In the genomic region with DNA sequence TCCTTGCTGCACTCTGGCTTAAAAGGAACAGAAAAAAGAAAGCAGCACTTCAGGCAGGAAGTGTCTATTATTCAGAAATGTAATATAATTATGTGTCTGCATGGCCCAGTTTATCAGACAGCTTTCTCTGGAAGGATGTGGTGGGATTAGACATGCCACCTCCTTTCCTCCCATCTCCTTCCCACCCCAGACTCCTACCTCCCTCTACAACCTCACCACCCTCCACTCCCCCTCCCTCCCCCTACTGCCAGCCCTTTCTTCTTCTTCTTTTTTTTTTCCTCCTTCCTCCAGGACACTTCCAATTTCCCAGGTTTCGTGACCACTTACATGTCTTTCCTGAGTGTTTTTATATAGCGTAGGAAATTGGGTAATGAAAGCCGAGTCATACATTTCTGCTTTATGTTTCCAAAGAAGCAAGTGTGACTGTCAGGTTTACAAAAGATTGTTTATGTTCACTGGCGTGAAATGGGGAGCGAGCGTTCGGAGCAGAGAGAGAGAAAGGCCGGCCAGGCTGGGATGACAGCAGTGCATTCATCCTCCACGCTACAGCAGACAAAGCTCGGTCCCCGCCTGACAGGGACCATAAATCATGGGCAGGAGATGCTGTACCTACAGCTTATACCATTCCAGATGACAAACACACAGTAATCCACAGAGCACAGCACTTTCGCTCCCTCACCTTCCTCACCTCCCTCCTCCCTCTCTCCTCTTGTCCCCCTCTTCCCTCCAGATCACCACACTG, we compare ENCODE assay signal across 7 mouse cellular contexts.
DNase-seq lines count a peak whose midpoint lies in the region; ATAC-seq and TF ChIP-seq lines count a peak whose summit lies in the region.

No protein-coding gene starts in this region.

- WGBS in thymus, adult 2 months, result 46% methylated on average over 12 of the region's 12 CpGs
- 19% methylated on average over 12 of the region's 12 CpGs for WGBS in midbrain, embryonic 12.5 days

- H3K9me3 ChIP-seq in midbrain, embryonic 12.5 days, result no peaks in the 10 kb centered on the region

- no peaks in the 10 kb centered on the region for H3K27me3 ChIP-seq in thymus, adult 2 months (ENCODE audit: control insufficient read depth, insufficient read depth, low read length)
- H3K27me3 ChIP-seq in midbrain, embryonic 12.5 days, result no peaks in the 10 kb centered on the region; the same call in 1 of the 2 replicates

- peak overlapping the region; percentile 22; the same call in 1 of the 2 replicates for H3K27ac ChIP-seq in thymus, adult 2 months (ENCODE audit: control insufficient read depth, insufficient read depth, low read length)
- H3K27ac ChIP-seq in midbrain, embryonic 12.5 days (replicated peaks), result 0 out of 2 replicates have a peak overlapping the region, but pooled peaks have one; percentile 39

- 0 out of 2 replicates have a peak overlapping the region, but pooled peaks have one; percentile 14 for H3K4me3 ChIP-seq in thymus, adult 2 months (ENCODE audit: control insufficient read depth, insufficient read depth, low read length)
- H3K4me3 ChIP-seq in midbrain, embryonic 12.5 days, result 0 out of 2 replicates have a peak overlapping the region, but pooled peaks have one; percentile 9

- peaks cover 19% of the 10 kb centered on the region for H3K4me1 ChIP-seq in thymus, adult 2 months (replicated peaks; ENCODE audit: control insufficient read depth, insufficient read depth, low read length)
- peaks cover 18% of the 10 kb centered on the region for H3K4me1 ChIP-seq in midbrain, embryonic 12.5 days

- DNase-seq in thymus, adult 2 months, result no peak
- no peak for DNase-seq in thymus, adult 18-20 months
- no peak for DNase-seq in thymus, postnatal 36 days
- no peak for DNase-seq in urinary bladder, postnatal 14 days (ENCODE audit: low spot score)
- DNase-seq in layer of hippocampus, adult 8-10 months (ENCODE audit: low spot score in 2 of 2), result no peak

- peak; percentile 27 for ATAC-seq in granulocyte monocyte progenitor cell, adult 5-6 weeks (replicated peaks; ENCODE audit: poor library complexity, severe bottlenecking)
- ATAC-seq in midbrain, embryonic 12.5 days (ENCODE audit: low FRiP score, low read depth), result peak; percentile 73

- H3K4me2 ChIP-seq in midbrain, embryonic 12.5 days (replicated peaks), result peak overlapping the region; percentile 44

- TF ChIP-seq POLR2A in thymus, adult 2 months (IDR thresholded peaks at IDR 0.05; ENCODE audit: control insufficient read depth, extremely low read depth, insufficient read depth, low read length, poor library complexity), result no peak

- TF ChIP-seq CTCF in thymus, adult 2 months (IDR thresholded peaks at IDR 0.05; ENCODE audit: borderline replicate concordance, control insufficient read depth, extremely low read depth, insufficient read depth, low read length, poor library complexity), result no peak

- H3K36me3 ChIP-seq in thymus, adult 2 months (ENCODE audit: control insufficient read depth, insufficient read depth, low read length), result no peaks in the 10 kb centered on the region
- H3K36me3 ChIP-seq in midbrain, embryonic 12.5 days, result no peaks in the 10 kb centered on the region

- no peak overlapping the region for H3K9ac ChIP-seq in midbrain, embryonic 12.5 days (replicated peaks)
